Mouse (Mus musculus) left cerebral cortex, adult 8-10 months (tissue): ENCODE data around the gene Glyatl3. TPM values are rescaled to one million over a fixed set of nuclear protein-coding genes. Genes with fewer than 3 reads are reported as not detected.
A peak's percentile ranks its signal among the peaks of the same experiment; 100 is the strongest.

ENCODE experiments used
- DNase-seq, 2 experiments: peaks; one replicate each; pipeline ENCODE4 v3.0.0; 2022; ENCODE audit warnings: low spot score in 2 of 2
- total RNA-seq, 4 experiments: library from RNA; stranded (reverse); gene quantifications; 2 replicates each; pipeline ENCODE4 v1.2.4; 2022

Glyatl3 gene
- not detected for total RNA-seq

GRCm38 (mm10) chr17:40914250-40914649, at the start of gene Glyatl3:
Gene Glyatl3 (minus strand): TSS chr17:40914350.
- DNase-seq, result no peak

GRCm38 (mm10) chr17:40948518-40948917, 34.4 kb upstream of the Glyatl3 start:
- no peak for DNase-seq

- DNase-seq, result peak; percentile 98 to 99
Observed at GRCm38 (mm10) chr17:40934420-40935231, 20.5 kb upstream of the Glyatl3 start, which contains the start of the genes Mut and Cenpq. Gene Mut (plus strand): TSS chr17:40934685. Gene Cenpq (minus strand): TSS chr17:40935047.

- DNase-seq, result peak in 1 of 2 experiments; percentile 3
Observed at GRCm38 (mm10) chr17:40933985-40934384, 19.8 kb upstream of the Glyatl3 start.

GRCm38 (mm10) chr17:40915499-40915898, 1.3 kb upstream of the Glyatl3 start:
- no peak for DNase-seq

GRCm38 (mm10) chr17:40904721-40905154, 9.4 kb downstream of the Glyatl3 start:
- DNase-seq, result no peak

- no peak for DNase-seq
Observed at GRCm38 (mm10) chr17:40904056-40904597, 10.0 kb downstream of the Glyatl3 start.

- DNase-seq, result no peak
Observed at GRCm38 (mm10) chr17:40903345-40903744, 10.8 kb downstream of the Glyatl3 start.

- DNase-seq, result no peak
Observed at GRCm38 (mm10) chr17:40899783-40900363, 14.3 kb downstream of the Glyatl3 start.

- no peak for DNase-seq
Observed at GRCm38 (mm10) chr17:40896863-40897262, 17.3 kb downstream of the Glyatl3 start.

- no peak for DNase-seq
Observed at GRCm38 (mm10) chr17:40887849-40888536, 26.2 kb downstream of the Glyatl3 start.

GRCm38 (mm10) chr17:40885155-40885554, 29.0 kb downstream of the Glyatl3 start:
- no peak for DNase-seq

GRCm38 (mm10) chr17:40882172-40882571, 32.0 kb downstream of the Glyatl3 start:
- no peak for DNase-seq

- DNase-seq, result peak in 1 of 2 experiments; percentile 4
Observed at GRCm38 (mm10) chr17:40879924-40880691, 34.0 kb downstream of the Glyatl3 start, which contains the start of gene 9130008F23Rik. Gene 9130008F23Rik (minus strand): TSS chr17:40880559.

- no peak for DNase-seq
Observed at GRCm38 (mm10) chr17:40879528-40879923, 34.6 kb downstream of the Glyatl3 start.

GRCm38 (mm10) chr17:40877741-40878140, 36.4 kb downstream of the Glyatl3 start:
- DNase-seq, result no peak

GRCm38 (mm10) chr17:40875568-40875967, 38.6 kb downstream of the Glyatl3 start:
- DNase-seq, result no peak

GRCm38 (mm10) chr17:40874701-40875100, 39.4 kb downstream of the Glyatl3 start:
- no peak for DNase-seq

GRCm38 (mm10) chr17:40873582-40874011, 40.6 kb downstream of the Glyatl3 start:
- no peak for DNase-seq

- no peak for DNase-seq
Observed at GRCm38 (mm10) chr17:40872626-40873025, 41.5 kb downstream of the Glyatl3 start.
